Mouse (Mus musculus) cerebellum, adult 2 months (tissue): ENCODE measurements around the gene Fam53b.

Experiments
- CTCF ChIP-seq: fragments of 200-500 bp; IDR thresholded peaks from 2 replicates; pipeline ENCODE4 v1.5.1; 2011; ENCODE audit warnings: low read depth, mild to moderate bottlenecking, control low read depth, low read length, moderate library complexity, borderline replicate concordance; ENCODE audit not compliant: insufficient read depth
- POLR2A ChIP-seq: fragments of 200-500 bp; IDR thresholded peaks from 2 replicates; pipeline ENCODE4 v1.6.1; 2011; ENCODE audit warnings: low read length, control low read depth, borderline replicate concordance; ENCODE audit not compliant: insufficient read depth

GRCm38 (mm10) chr7:132670863-132671165 is 142.9 kb downstream of the Fam53b start:
- no peak for TF ChIP-seq CTCF
- no peak for TF ChIP-seq POLR2A
